Mouse (Mus musculus) cortical plate, adult 2 months (tissue): ENCODE results near the gene Osr1.

Source experiments
- CTCF ChIP-seq: fragments of 200-500 bp; IDR thresholded peaks from 2 replicates; pipeline ENCODE4 v1.5.1; 2011; ENCODE audit warnings: mild to moderate bottlenecking, control low read depth, low read length; ENCODE audit not compliant: insufficient read depth; ENCODE audit errors: extremely low read depth
- POLR2A ChIP-seq: fragments of 200-500 bp; IDR thresholded peaks from 2 replicates; pipeline ENCODE4 v1.6.1; 2011; ENCODE audit warnings: mild to moderate bottlenecking, low read length, control low read depth; ENCODE audit not compliant: insufficient read depth; ENCODE audit errors: extremely low read depth

- TF ChIP-seq CTCF: no peak
- no peak for TF ChIP-seq POLR2A
Measured at GRCm38 (mm10) chr12:9585085-9585453, 15.2 kb downstream of the Osr1 start.
